8 mouse cellular contexts compared by ENCODE assay signal in genomic region chr6:100875862-100876623, GRCm38 (mm10). TPM values are rescaled to one million over a fixed set of nuclear protein-coding genes. Genes with fewer than 3 reads are reported as not detected.
A peak's percentile ranks its signal among the peaks of the same experiment; 100 is the strongest.
DNase-seq lines count a peak whose midpoint lies in the region; ATAC-seq and TF ChIP-seq lines count a peak whose summit lies in the region.

No protein-coding gene starts in this region.

- no peak for TF ChIP-seq POLR2A in myocyte (IDR thresholded peaks at IDR 0.05; ENCODE audit: insufficient read length, low read depth)

- peak; percentile 38 to 56 for DNase-seq in urinary bladder, adult 18-20 months (ENCODE audit: low spot score in 2 of 2)
- DNase-seq in urinary bladder, postnatal 10 days (ENCODE audit: low spot score), result no peak
- DNase-seq in adrenal gland, adult 8-10 months, result peak; percentile 24
- DNase-seq in embryo, embryonic 10.5 days (ENCODE audit: low spot score), result peak; percentile 90
- DNase-seq in left cerebral cortex, postnatal 4 days, result peak; percentile 71
- DNase-seq in urinary bladder, postnatal 36 days (ENCODE audit: low spot score in 2 of 2), result peak; percentile 45 to 65

- ATAC-seq in hematopoietic stem cell, adult 5-6 weeks (replicated peaks in 1 of 2; ENCODE audit: insufficient read depth in 1 of 2, low FRiP score in 2 of 2, low TSS enrichment in 1 of 2, low read depth in 1 of 2, poor library complexity in 2 of 2, severe bottlenecking in 2 of 2), result peak; percentile 42 to 46; a peak in 1 of 4 replicates

- peak overlapping the region; percentile 65 for H3K4me2 ChIP-seq in myocyte (ENCODE audit: low read depth)

- no peak overlapping the region for H3ac ChIP-seq in myocyte (ENCODE audit: control insufficient read depth, insufficient read length)

- no peaks in the 10 kb centered on the region for H3K36me3 ChIP-seq in myocyte (ENCODE audit: control insufficient read depth, insufficient read depth)

- H3K79me2 ChIP-seq in myocyte (ENCODE audit: control insufficient read depth, insufficient read depth), result no peaks in the 10 kb centered on the region

- intact Hi-C loops in left cerebral cortex, postnatal 4 days (cut with DNase I), result loop anchor here (2.0 kb wide), 1 partner anchor 201 kb away; no protein-coding TSS in a partner anchor

- no peak overlapping the region for H3K4me3 ChIP-seq in myocyte

- peaks cover 8% of the 10 kb centered on the region for H3K27me3 ChIP-seq in myocyte (ENCODE audit: control insufficient read depth, insufficient read depth, insufficient read length)

TF ChIP-seq in myocyte, 11 proteins besides CTCF, POLR2A, EP300 and RAD21:
- TF ChIP-seq SRF (IDR thresholded peaks at IDR 0.05; ENCODE audit: control insufficient read depth, insufficient read length, low read depth) (no peak), REST (IDR thresholded peaks at IDR 0.05; ENCODE audit: insufficient read depth, insufficient read length) (no peak), TCF12 (IDR thresholded peaks at IDR 0.05; ENCODE audit: insufficient read depth, poor library complexity, severe bottlenecking) (no peak), TCF3 (IDR thresholded peaks at IDR 0.05; ENCODE audit: insufficient read length, low read depth) (no peak)

RNA-seq across cellular contexts. Expression of gene Ppp4r2, which starts 42.6 kb away (rescaled TPM):
- 10 to 100 TPM; 68.9 to 80.1 (median 73.1) TPM for total RNA-seq in adrenal gland, adult 8-10 months (2022)
- 60.8 and 101 TPM in 2 replicates for total RNA-seq in hematopoietic stem cell, adult 5-6 weeks (2017)
- total RNA-seq in left cerebral cortex, postnatal 4 days (2021), result 10 to 100 TPM; 72.3 to 88.7 TPM
- polyA plus RNA-seq in myocyte (2012; fragmentation: generic; extraction: Trizol), result 19.1 TPM
